Mouse (Mus musculus) right cerebral cortex, adult 2 months (tissue): Measurements from ENCODE around the gene Dglucy.
A peak's percentile ranks its signal among the peaks of the same experiment; 100 is the strongest.
"Not testable (repeated sequence)": the region's sequence is repeated elsewhere in the genome, so short reads cannot be mapped to it uniquely, and the experiment has no call there.

Experiments used
- DNase-seq, 2 experiments: peaks; one replicate each; pipeline ENCODE4 v3.0.0; 2021 to 2022; ENCODE audit warnings: low spot score in 2 of 2

Gene Dglucy

GRCm38 (mm10) chr12:100780416-100780815, 1.6 kb downstream of the Dglucy start:
- no peak for DNase-seq

GRCm38 (mm10) chr12:100781428-100782120, 2.7 kb downstream of the Dglucy start:
- no peak for DNase-seq

DNA sequence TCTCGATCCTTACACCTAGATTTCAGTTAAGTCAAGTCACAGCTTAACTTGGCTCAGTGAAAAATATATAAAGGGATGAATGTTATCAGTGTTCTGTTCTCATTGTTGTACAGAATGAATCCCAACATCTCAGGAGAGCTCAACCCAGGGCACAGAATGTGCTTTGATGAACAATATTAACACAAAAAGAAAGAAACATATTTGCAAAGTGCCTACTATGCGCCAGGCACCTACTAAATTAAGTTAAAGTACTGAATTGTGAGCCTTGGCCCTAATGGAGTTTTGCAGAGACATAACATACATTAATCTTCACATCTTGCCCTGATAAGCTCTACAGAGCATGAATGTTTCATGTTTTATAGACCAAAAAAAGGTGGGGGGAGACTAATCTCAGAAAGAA, 5.3 kb downstream of the Dglucy start:
- DNase-seq: no peak

GRCm38 (mm10) chr12:100785344-100785743, 6.5 kb downstream of the Dglucy start:
- DNase-seq: no peak

DNA sequence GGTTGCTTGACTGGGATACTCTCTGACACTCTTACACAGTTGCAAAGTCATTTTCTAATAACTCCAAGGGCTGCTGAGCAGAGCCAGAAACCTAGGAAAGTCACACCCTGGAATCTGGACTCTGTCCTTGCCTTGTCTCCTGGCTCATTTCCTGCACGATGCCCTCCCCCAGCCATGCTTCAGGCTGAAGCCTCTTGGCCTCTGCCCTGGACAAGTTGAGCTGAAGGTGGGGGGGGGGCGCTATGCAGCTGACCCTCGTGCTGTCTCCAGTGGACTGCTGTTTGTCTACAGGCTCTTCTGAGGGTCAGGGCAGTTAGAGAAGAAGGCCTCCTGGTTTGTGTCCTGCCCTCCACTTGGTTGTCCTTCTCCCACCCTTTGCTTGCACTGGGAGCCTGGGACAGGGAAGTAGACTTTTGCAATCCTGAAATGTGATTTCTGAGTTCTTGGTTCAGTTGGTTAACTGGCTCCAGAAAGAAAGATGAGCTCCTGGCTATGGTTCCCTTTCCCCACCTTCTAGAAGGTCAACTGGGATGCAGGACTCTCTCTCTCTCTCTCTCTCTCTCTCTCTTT, 11.2 kb downstream of the Dglucy start:
- DNase-seq: no peak

DNA sequence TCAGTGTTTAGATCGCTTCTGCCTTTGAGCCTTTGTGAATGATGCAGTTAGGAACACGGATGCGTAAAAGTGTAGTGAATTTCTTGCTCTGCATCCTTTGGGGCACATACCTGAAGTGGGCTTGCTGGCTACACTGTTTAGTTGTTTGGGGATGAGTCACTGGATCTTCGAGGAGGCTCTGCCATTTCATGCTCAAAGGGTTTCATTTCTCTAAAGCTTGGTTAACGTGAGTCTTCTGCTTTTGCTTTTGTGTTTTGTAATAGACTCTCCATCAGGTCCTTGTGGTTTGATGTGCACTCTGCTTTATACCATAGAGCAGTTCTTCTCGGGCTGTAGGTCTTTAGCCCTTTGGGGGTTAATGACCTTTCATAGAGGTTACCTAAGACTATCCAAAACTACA, 12.6 kb downstream of the Dglucy start:
- no peak for DNase-seq

DNA sequence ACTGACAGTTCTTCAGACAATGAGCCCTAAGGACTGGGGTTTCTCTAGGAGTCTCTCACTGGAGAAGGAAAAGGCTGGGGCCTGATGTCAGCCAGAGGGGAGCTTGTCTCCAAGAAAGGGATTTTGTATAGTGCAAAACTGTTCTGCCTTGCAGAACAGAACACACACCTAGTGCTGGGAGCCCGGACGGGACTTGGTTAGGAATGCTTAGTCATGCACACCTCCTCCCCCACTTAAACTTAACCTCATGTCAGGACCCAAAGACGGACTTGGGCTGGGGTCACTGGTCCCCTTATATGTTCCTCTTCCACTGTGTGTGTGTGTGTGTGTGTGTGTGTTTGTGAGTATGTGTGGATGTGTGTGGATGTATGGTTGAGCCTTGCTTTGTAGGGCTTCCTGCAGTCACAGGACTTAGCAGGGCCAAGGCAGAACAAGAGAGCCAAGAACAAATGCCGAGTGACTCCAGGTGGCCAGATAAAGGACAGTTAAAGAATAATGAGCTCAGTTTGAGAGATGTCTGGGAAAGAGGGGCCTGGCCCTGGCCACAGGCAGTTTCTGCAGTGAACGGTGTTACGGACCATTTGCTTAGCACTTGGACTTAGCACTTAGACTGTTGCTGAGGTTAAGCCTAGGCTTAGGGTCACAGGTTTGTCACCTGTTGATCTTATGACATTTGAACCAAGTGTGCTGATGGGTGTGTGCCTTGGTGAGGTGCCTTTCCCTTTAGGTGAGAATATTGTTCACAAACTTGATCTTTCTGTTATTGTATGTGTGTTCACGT, 15.8 kb downstream of the Dglucy start:
- DNase-seq: no peak

DNA sequence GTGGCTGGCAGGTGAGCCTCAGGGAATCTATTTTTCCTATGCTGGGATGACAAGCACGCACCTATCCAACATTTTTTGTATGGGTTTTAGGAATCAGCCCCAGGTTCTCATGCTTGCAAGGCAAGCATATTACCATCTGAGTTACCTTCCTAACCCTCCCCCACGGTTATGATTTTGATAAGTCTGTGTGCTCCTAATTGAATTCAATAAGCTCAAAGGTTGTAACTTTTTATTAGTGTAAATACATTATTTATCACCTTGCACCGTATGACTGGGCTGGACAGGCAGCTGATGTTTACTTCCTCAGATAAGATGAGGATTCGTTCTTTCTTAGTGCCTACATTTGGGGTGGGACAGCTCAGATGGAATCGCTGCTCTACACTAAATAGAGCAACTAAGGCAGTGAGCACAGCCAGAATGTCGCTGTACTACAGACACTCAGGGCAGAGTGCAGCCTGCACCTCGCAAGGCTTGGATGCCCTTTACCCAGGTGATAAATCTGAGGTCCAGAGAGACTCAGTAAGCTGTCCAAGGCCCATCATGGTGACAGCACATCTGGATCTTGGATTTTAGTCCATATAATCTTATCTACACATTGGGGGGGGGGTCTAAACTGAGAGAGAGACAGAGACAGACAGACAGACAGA, 16.7 kb downstream of the Dglucy start:
- no peak for DNase-seq

DNA sequence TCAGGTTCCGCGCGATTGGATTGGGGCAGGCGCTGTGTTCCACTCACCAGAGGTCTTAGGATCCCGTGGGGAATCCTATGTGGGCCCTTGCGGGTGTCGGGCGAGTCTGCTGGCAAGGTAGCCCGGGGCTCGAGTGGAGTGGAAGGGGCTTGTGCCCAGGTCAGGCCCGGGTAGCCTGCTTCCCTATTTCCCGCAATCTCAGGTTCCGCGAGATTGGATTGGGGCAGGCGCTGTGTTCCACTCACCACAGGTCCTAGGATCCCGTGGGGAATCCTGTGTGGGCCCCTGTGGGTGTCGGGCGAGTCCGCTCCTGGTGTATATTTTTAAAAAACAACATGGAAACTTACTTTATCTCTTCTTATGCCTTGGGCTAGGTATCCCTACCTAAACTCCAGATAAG, 24.5 kb downstream of the Dglucy start:
- not testable (repeated sequence) for DNase-seq

GRCm38 (mm10) chr12:100807280-100807679, 28.4 kb downstream of the Dglucy start:
- DNase-seq: no peak

GRCm38 (mm10) chr12:100808609-100809280, 29.9 kb downstream of the Dglucy start:
- peak; percentile 51 to 60 for DNase-seq

GRCm38 (mm10) chr12:100810542-100810941, 31.7 kb downstream of the Dglucy start:
- DNase-seq: no peak

DNA sequence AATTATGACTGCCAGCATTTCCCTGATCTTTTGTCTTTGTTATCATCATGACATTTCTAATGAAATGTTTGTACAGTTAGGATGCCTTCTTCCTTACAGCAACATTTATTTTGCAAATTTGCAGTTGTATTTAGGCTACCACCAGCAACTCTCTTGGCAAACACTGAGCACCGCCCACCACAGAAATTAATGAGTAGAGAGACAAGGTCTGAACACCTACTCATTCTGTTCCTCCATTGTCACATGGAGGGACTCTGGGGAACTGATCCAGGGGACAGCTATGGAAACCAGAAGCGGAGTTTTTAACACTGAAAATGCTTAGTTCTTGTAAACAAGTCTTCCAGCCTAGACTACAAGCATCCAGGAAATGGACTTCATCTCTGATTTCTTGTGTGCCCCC, 35.0 kb downstream of the Dglucy start:
- peak in 1 of 2 experiments; percentile 37 for DNase-seq

- DNase-seq: no peak
These were observed 35.8 kb downstream of the Dglucy start for GRCm38 (mm10) chr12:100814671-100815070.

- no peak for DNase-seq
These were observed 38.0 kb downstream of the Dglucy start for GRCm38 (mm10) chr12:100816906-100817305.

DNA sequence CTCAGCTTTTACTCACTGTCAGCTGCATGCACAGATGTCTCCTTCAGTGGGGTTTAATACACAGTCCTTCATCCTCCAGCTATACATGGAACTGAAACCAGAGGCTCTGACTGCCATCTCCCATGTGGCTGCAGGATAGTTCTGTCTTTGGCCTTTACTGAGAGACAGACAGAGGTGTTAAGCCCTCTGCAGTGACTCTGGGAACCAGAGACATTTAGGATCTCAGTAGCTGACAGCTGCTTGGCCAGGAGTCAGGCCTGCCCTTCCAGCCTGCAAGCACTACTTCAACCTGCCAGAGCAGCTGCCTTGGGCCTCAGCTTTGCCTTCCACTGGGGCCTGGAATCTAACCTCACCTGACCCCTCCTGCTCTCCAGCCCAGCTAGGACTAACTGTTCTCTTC, 41.1 kb downstream of the Dglucy start:
- no peak for DNase-seq

DNA sequence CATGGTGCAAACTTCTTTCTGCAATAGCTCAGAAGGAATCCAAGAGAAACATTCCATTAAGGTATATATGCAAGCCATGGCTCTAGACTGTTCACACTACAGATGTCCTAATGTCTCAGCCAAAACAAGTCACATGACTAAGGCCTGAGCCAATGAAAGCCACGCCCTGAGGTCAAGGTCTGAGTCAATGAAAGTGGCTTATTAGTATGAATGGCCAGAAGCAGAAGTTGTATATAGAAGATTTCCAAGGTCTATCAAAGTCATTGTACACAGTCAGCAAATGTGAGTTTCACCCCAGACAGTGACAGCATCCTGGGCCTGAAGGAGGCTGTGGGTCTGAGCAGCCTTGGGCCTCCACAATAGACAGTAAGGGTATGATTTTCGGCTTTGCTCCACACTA, 52.2 kb downstream of the Dglucy start:
- DNase-seq: no peak

DNA sequence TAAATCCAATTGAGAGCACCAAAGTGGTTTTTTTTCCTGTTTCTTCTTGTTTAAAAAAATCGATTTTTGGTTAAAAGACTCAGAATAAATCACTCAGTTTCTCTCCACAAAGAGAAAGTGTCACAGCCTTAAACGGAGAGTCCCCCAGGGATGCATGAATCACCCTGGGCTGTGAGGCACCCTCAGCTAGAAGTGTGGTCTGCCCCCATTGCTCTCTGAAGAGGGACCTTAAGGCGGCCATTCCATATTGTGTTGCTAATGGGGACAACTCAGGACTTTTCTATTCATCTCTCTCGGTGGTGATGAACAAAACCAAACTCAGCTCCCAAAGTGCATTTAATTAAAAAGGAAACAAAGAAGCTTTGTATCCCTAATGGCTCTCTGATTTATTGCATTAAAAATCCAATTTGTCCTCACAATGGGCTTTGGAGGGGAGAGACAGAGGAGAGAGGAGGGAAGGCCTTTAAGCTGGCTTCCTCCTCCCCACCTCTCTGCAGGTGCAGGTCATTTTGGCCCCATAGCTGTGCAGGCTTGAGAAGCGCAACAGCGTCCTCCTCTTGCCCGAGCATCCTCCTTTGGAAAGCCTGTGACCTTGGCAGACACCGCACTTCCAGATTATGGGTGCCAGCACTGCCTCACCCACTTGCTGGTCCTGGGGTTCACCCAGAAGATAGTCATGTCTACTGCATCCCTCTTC, 52.9 kb downstream of the Dglucy start:
- DNase-seq: no peak

GRCm38 (mm10) chr12:100837208-100837607, 58.4 kb downstream of the Dglucy start:
- no peak for DNase-seq

- no peak for DNase-seq
These were observed 60.3 kb downstream of the Dglucy start for GRCm38 (mm10) chr12:100839079-100839600.

- DNase-seq: no peak
These were observed 61.1 kb downstream of the Dglucy start for GRCm38 (mm10) chr12:100839926-100840325.
